Mouse (Mus musculus) MEL (cell line): Measurements from ENCODE around the gene Slc35f6. TPM values are rescaled to one million over a fixed set of nuclear protein-coding genes. Genes with fewer than 3 reads are reported as not detected.

Experiments
- DNase-seq: peaks from one replicate; pipeline ENCODE4 v3.0.0; 2011; ENCODE audit warnings: low read depth, low spot score
- H3K27ac ChIP-seq: 2 replicates; pipeline ENCODE4 v1.5.1; 2012; ENCODE audit warnings: low read depth, mild to moderate bottlenecking, control low read depth, low read length, moderate library complexity; ENCODE audit not compliant: control insufficient read depth
- H3K27me3 ChIP-seq, 2 experiments: fragments of 150-350 bp in 1 of 2; sonication (generic) in 1 of 2; 2 replicates each; pipeline ENCODE4 v1.6.1; 2012; ENCODE audit warnings: low read length in 2 of 2, mild to moderate bottlenecking in 2 of 2, improper control_type of control experiment in 1 of 2, moderate library complexity in 1 of 2; ENCODE audit not compliant: insufficient read depth in 2 of 2, control insufficient read depth in 1 of 2
- H3K36me3 ChIP-seq, 2 experiments: 2 replicates each; pipeline ENCODE4 v1.6.1; 2012 to 2014; ENCODE audit warnings: low read length in 2 of 2, improper control_type of control experiment in 1 of 2, inconsistent platforms in 1 of 2, mild to moderate bottlenecking in 1 of 2; ENCODE audit not compliant: insufficient read depth in 2 of 2, control insufficient read depth in 1 of 2
- H3K4me1 ChIP-seq, 2 experiments: fragments of 150-350 bp in 1 of 2; sonication (generic) in 1 of 2; 2 replicates each; pipeline ENCODE4 v1.6.1; 2012; ENCODE audit warnings: low read length in 2 of 2, improper control_type of control experiment in 1 of 2, mild to moderate bottlenecking in 1 of 2; ENCODE audit not compliant: insufficient read depth in 2 of 2, control insufficient read depth in 1 of 2
- H3K4me3 ChIP-seq, 2 experiments: fragments of 150-350 bp in 1 of 2; sonication (generic) in 1 of 2; 2 replicates each; pipeline ENCODE4 v1.5.1; 2012; ENCODE audit warnings: low read depth in 2 of 2, low read length in 2 of 2, mild to moderate bottlenecking in 2 of 2, moderate library complexity in 2 of 2, control low read depth in 1 of 2, improper control_type of control experiment in 1 of 2; ENCODE audit not compliant: control insufficient read depth in 1 of 2, insufficient read depth in 1 of 2
- H3K79me2 ChIP-seq: 2 replicates; pipeline ENCODE4 v1.6.1; 2012; ENCODE audit warnings: mild to moderate bottlenecking, low read length, moderate library complexity; ENCODE audit not compliant: control insufficient read depth, poor library complexity, insufficient read depth
- H3K9ac ChIP-seq: 2 replicates; pipeline ENCODE4 v1.6.1; 2012; ENCODE audit warnings: low read depth, mild to moderate bottlenecking, control low read depth, low read length, moderate library complexity; ENCODE audit not compliant: control insufficient read depth, poor library complexity, severe bottlenecking
- H3K9me3 ChIP-seq: fragments of 150-350 bp; sonication (generic); replicated peaks from 2 replicates; pipeline ENCODE4 v1.6.1; 2012; ENCODE audit warnings: mild to moderate bottlenecking, low read length, improper control_type of control experiment, moderate library complexity; ENCODE audit not compliant: insufficient read depth
- CHD1 ChIP-seq: IDR thresholded peaks from 2 replicates; pipeline ENCODE4 v1.6.1; 2012; ENCODE audit warnings: low read depth, mild to moderate bottlenecking, inconsistent platforms, low read length, improper control_type of control experiment
- CHD2 ChIP-seq: IDR thresholded peaks from 2 replicates; pipeline ENCODE4 v1.6.1; 2011; ENCODE audit warnings: low read length, improper control_type of control experiment
- CTCF ChIP-seq, 3 experiments: IDR thresholded peaks in 2 of 3; conservative IDR thresholded peaks in 1 of 3; 2 replicates each; pipeline ENCODE4 v1.5.1; 2011 to 2012; ENCODE audit warnings: low read length in 3 of 3, low read depth in 2 of 3, mild to moderate bottlenecking in 2 of 3, improper control_type of control experiment in 1 of 3, inconsistent platforms in 1 of 3, mixed read lengths in 1 of 3, moderate library complexity in 1 of 3; ENCODE audit not compliant: control insufficient read depth in 1 of 3, insufficient read depth in 1 of 3, poor library complexity in 1 of 3, severe bottlenecking in 1 of 3
- ELF1 ChIP-seq: IDR thresholded peaks from 2 replicates; pipeline ENCODE4 v1.6.1; 2014; ENCODE audit warnings: low read depth, mild to moderate bottlenecking, inconsistent platforms, low read length, improper control_type of control experiment, moderate library complexity
- EP300 ChIP-seq, 2 experiments: IDR thresholded peaks; 2 replicates each; pipeline ENCODE4 v1.6.1; 2011; ENCODE audit warnings: improper control_type of control experiment in 2 of 2, low read length in 2 of 2, low read depth in 1 of 2, mild to moderate bottlenecking in 1 of 2
- ETS1 ChIP-seq: IDR thresholded peaks from 2 replicates; pipeline ENCODE4 v1.6.1; 2012; ENCODE audit warnings: low read depth, mild to moderate bottlenecking, inconsistent platforms, low read length, improper control_type of control experiment, moderate library complexity
- GABPA ChIP-seq: IDR thresholded peaks from 2 replicates; pipeline ENCODE4 v1.6.1; 2012; ENCODE audit warnings: low read depth, mild to moderate bottlenecking, inconsistent platforms, low read length, improper control_type of control experiment, moderate library complexity
- GATA1 ChIP-seq: IDR thresholded peaks from 2 replicates; pipeline ENCODE4 v1.6.1; 2011; ENCODE audit warnings: low read depth, low read length, improper control_type of control experiment
- HCFC1 ChIP-seq: IDR thresholded peaks from 2 replicates; pipeline ENCODE4 v1.6.1; 2012; ENCODE audit warnings: low read depth, mild to moderate bottlenecking, inconsistent platforms, low read length, improper control_type of control experiment, moderate library complexity
- MAFK ChIP-seq: IDR thresholded peaks from 2 replicates; pipeline ENCODE4 v1.6.1; 2011; ENCODE audit warnings: low read depth, mild to moderate bottlenecking, low read length, improper control_type of control experiment, borderline replicate concordance
- MAZ ChIP-seq: IDR thresholded peaks from 2 replicates; pipeline ENCODE4 v1.6.1; 2012; ENCODE audit warnings: low read depth, mild to moderate bottlenecking, inconsistent platforms, low read length, improper control_type of control experiment
- MEF2A ChIP-seq: IDR thresholded peaks from 2 replicates; pipeline ENCODE4 v1.6.1; 2014; ENCODE audit warnings: low read depth, mild to moderate bottlenecking, inconsistent platforms, low read length, improper control_type of control experiment; ENCODE audit not compliant: poor library complexity, insufficient replicate concordance, severe bottlenecking; ENCODE audit errors: extremely low read depth
- MYB ChIP-seq: IDR thresholded peaks from 2 replicates; pipeline ENCODE4 v1.6.1; 2011; ENCODE audit warnings: mild to moderate bottlenecking, low read depth, low read length, improper control_type of control experiment
- NRF1 ChIP-seq: IDR thresholded peaks from 2 replicates; pipeline ENCODE4 v1.6.1; 2014; ENCODE audit warnings: low read depth, mild to moderate bottlenecking, inconsistent platforms, low read length, improper control_type of control experiment, moderate library complexity; ENCODE audit not compliant: poor library complexity, insufficient read depth, severe bottlenecking
- POLR2A ChIP-seq, 2 experiments: IDR thresholded peaks; 2 replicates each; pipeline ENCODE4 v1.6.1; 2011 to 2012; ENCODE audit warnings: low read length in 2 of 2, mild to moderate bottlenecking in 2 of 2, control low read depth in 1 of 2, improper control_type of control experiment in 1 of 2, low read depth in 1 of 2, moderate library complexity in 1 of 2; ENCODE audit not compliant: control insufficient read depth in 1 of 2, insufficient read depth in 1 of 2, poor library complexity in 1 of 2
- POLR2AphosphoS2 ChIP-seq: IDR thresholded peaks from 2 replicates; pipeline ENCODE4 v1.6.1; 2011; ENCODE audit warnings: low read length, improper control_type of control experiment
- RAD21 ChIP-seq: IDR thresholded peaks from 2 replicates; pipeline ENCODE4 v1.6.1; 2011; ENCODE audit warnings: mild to moderate bottlenecking, low read depth, low read length, improper control_type of control experiment
- SMC3 ChIP-seq: IDR thresholded peaks from 2 replicates; pipeline ENCODE4 v1.6.1; 2011; ENCODE audit warnings: low read depth, low read length, improper control_type of control experiment
- TAL1 ChIP-seq: IDR thresholded peaks from 2 replicates; pipeline ENCODE4 v1.6.1; 2012; ENCODE audit warnings: mild to moderate bottlenecking, inconsistent platforms, low read length, moderate library complexity, mixed read lengths
- TBP ChIP-seq: IDR thresholded peaks from 2 replicates; pipeline ENCODE4 v1.8.0; 2011; ENCODE audit warnings: low read depth, low read length, improper control_type of control experiment
- TCF12 ChIP-seq: IDR thresholded peaks from 2 replicates; pipeline ENCODE4 v1.6.1; 2014; ENCODE audit warnings: low read depth, mild to moderate bottlenecking, inconsistent platforms, low read length, improper control_type of control experiment, moderate library complexity
- UBTF ChIP-seq: IDR thresholded peaks from 2 replicates; pipeline ENCODE4 v1.6.1; 2012; ENCODE audit warnings: low read depth, mild to moderate bottlenecking, inconsistent platforms, low read length, improper control_type of control experiment, moderate library complexity, borderline replicate concordance; ENCODE audit not compliant: insufficient read depth
- USF2 ChIP-seq, 2 experiments: IDR thresholded peaks; 2 replicates each; pipeline ENCODE4 v1.6.1; 2011 to 2012; ENCODE audit warnings: improper control_type of control experiment in 2 of 2, low read length in 2 of 2, borderline replicate concordance in 1 of 2, inconsistent platforms in 1 of 2, low read depth in 1 of 2, mild to moderate bottlenecking in 1 of 2; ENCODE audit not compliant: insufficient read depth in 1 of 2
- ZC3H11A ChIP-seq: IDR thresholded peaks from 2 replicates; pipeline ENCODE4 v1.6.1; 2012; ENCODE audit warnings: low read depth, mild to moderate bottlenecking, inconsistent platforms, low read length, improper control_type of control experiment
- ZNF384 ChIP-seq: IDR thresholded peaks from 2 replicates; pipeline ENCODE4 v1.6.1; 2012; ENCODE audit warnings: low read depth, mild to moderate bottlenecking, inconsistent platforms, low read length, improper control_type of control experiment
- polyA plus RNA-seq, 2 experiments: library from polyadenylated mRNA; stranded (reverse) in 1 of 2; unstranded in 1 of 2; fragments of >175 nt in 1 of 2; fragments of >200 nt in 1 of 2; gene quantifications; 2 replicates each; pipeline versions ENCODE4 v1.2.1 to v1.2.4; 2012; ENCODE audit warnings: low replicate concordance in 2 of 2, low read depth in 1 of 2; ENCODE audit not compliant: insufficient read length in 2 of 2, insufficient read depth in 1 of 2, missing spikeins in 1 of 2
- total RNA-seq: library from RNA; depleted of rRNA; stranded (reverse); fragments of 300-350 nt; gene quantifications from 2 replicates; pipeline ENCODE4 v1.2.3, GENCODE M21; 2012

The Slc35f6 gene
- total and polyA plus RNA-seq, 3 experiments, result 18.0 to 32.4 TPM; not detected in 1

GRCm38 (mm10) chr5:30682967-30683600 lies 35.4 kb downstream of the Slc35f6 start:
- TF ChIP-seq GABPA (no peak), TBP (no peak), MAFK (no peak), UBTF (no peak), USF2 (IDR thresholded peaks at IDR 0.05; ENCODE audit: borderline replicate concordance in 1 of 2, insufficient read depth in 1 of 2, low read depth in 1 of 2, low read length in 2 of 2) (no peak), CTCF (IDR thresholded peaks at IDR 0.05 in 2 of 3, conservative IDR thresholded peaks at IDR 0.05 in 1 of 3; ENCODE audit: control insufficient read depth in 1 of 3, insufficient read depth in 1 of 3, low read depth in 2 of 3, low read length in 3 of 3, poor library complexity in 1 of 3, severe bottlenecking in 1 of 3) (peak; percentile 50 to 80 (median 79); a peak in 5 of 6 replicates), ZC3H11A (peak; percentile 80), TAL1 (no peak), POLR2A (IDR thresholded peaks at IDR 0.05; ENCODE audit: control insufficient read depth in 1 of 2, insufficient read depth in 1 of 2, low read depth in 1 of 2, low read length in 2 of 2, poor library complexity in 1 of 2) (no peak), SMC3 (peak; percentile 71), RAD21 (peak; percentile 88), MEF2A (no peak)
- TF ChIP-seq, all 39 proteins: peak for 4
- H3K27ac ChIP-seq, result no peak overlapping the region
- no peaks in the 10 kb centered on the region for H3K4me1 ChIP-seq
- no peak overlapping the region for H3K9ac ChIP-seq
- H3K27me3 ChIP-seq, result no peaks in the 10 kb centered on the region
- no peak overlapping the region for H3K4me3 ChIP-seq
- no peaks in the 10 kb centered on the region for H3K36me3 ChIP-seq
- DNase-seq, result peak; percentile 62
- H3K79me2 ChIP-seq, result no peaks in the 10 kb centered on the region
- H3K9me3 ChIP-seq, result no peaks in the 10 kb centered on the region

GRCm38 (mm10) chr5:30683993-30684392 lies 36.3 kb downstream of the Slc35f6 start:
- peak; percentile 63 for DNase-seq
- Histone ChIP-seq H3K9me3 (no peaks in the 10 kb centered on the region), H3K9ac (no peak overlapping the region), H3K27me3 (no peaks in the 10 kb centered on the region), H3K4me3 (no peak overlapping the region), H3K36me3 (no peaks in the 10 kb centered on the region), H3K27ac (no peak overlapping the region), H3K79me2 (no peaks in the 10 kb centered on the region)
- TF ChIP-seq HCFC1 (no peak), MAZ (no peak), NRF1 (no peak), RAD21 (peak; percentile 51), ZNF384 (no peak), GATA1 (0 out of 2 replicates have a peak, but pooled peaks have one; percentile 2), POLR2A (IDR thresholded peaks at IDR 0.05; ENCODE audit: control insufficient read depth in 1 of 2, insufficient read depth in 1 of 2, low read depth in 1 of 2, low read length in 2 of 2, poor library complexity in 1 of 2) (no peak), TCF12 (no peak), MEF2A (no peak), MYB (no peak), POLR2AphosphoS2 (no peak), ZC3H11A (0 out of 2 replicates have a peak, but pooled peaks have one; percentile 19), MAFK (no peak), CTCF (IDR thresholded peaks at IDR 0.05 in 2 of 3, conservative IDR thresholded peaks at IDR 0.05 in 1 of 3; ENCODE audit: control insufficient read depth in 1 of 3, insufficient read depth in 1 of 3, low read depth in 2 of 3, low read length in 3 of 3, poor library complexity in 1 of 3, severe bottlenecking in 1 of 3) (peak; percentile 56 to 69 (median 63)), CHD2 (no peak), ELF1 (no peak), SMC3 (peak; percentile 35), CHD1 (no peak), ETS1 (no peak), EP300 (IDR thresholded peaks at IDR 0.05; ENCODE audit: low read depth in 1 of 2, low read length in 2 of 2) (no peak)
- TF ChIP-seq, all 39 proteins: peak for 5
- H3K4me1 ChIP-seq, result no peaks in the 10 kb centered on the region
